Mouse (Mus musculus): ENCODE data around the gene Dgkh.
A peak's percentile ranks its signal among the peaks of the same experiment; 100 is the strongest.
"Not testable (repeated sequence)": the region's sequence is repeated elsewhere in the genome, so short reads cannot be mapped to it uniquely, and the experiment has no call there.

The Dgkh gene

GRCm38 (mm10) chr14:78627516-78628275 lies 104.9 kb downstream of the Dgkh start:
- no peak for DNase-seq (ENCODE audit: low read depth)

DNA sequence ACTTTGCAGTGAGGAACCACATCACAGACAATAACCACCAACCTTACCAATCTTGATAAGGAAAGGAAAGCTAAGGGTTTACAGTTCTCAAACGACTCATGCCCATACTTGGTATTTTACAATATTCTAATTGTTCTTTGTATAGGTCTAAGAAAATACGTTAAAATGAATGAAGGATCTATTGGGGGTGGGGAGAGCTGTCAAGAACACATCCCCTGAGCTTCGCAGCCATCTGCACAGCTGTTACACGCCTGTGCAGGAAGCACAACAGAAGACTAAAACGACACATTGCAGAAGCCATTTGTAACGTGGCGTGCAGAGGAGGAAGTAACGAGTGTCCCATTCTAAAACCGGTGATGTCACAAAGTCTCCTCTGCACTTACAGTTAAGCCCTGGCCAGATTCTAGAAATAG lies 113.7 kb downstream of the Dgkh start:
- DNase-seq (ENCODE audit: low read depth), result no peak

DNA sequence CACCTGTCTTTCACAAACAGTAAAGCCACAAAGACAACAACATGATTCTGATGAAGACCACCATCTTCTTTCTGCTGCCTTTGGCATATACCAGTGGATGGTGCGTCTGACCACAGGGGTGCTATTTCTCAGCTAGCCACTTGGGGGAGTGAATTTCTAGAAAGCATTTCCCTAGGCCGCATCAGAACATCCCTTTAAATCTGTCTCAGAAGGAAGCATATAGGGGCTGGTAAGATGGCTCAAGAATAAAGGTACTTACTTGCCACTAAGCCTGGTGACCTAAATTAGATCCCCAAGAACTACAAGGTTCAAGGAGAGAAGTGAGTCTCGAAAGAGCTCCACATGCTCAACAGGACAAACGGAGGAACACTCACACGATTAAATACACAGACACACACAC lies 119.0 kb downstream of the Dgkh start:
- DNase-seq (ENCODE audit: low read depth), result no peak

DNA sequence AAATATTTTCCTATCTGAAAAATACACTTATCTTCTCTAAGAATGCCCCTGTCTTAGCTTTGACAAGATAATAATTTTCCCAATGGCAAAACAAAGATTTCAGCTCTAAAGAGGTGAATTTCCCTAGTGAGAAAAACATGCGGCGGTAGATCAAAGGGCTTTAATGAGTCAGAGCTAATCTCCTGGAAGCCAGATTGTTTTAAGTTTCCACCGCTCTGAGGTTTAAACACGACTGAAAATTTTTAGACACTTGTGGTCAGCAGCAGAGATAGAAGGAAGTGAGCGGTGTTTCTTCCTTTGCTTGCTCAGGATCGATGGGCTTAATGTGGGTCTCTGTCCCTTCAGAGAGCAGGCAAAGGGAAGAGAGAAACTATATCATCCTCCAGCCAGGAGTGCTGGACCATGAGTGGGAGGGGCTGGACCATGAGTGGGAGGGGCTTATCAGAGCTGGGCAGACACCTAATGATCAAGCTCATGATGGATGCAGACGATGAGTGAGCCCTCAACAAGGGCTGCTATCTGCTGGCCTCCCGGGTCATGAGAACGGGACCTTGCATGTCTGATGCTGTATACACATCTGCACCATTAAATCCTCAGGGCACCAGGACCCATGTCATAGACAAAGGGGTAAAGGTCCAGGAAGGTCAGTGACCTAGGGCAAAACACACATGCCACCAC lies 120.3 kb downstream of the Dgkh start:
- DNase-seq (ENCODE audit: low read depth), result no peak

DNA sequence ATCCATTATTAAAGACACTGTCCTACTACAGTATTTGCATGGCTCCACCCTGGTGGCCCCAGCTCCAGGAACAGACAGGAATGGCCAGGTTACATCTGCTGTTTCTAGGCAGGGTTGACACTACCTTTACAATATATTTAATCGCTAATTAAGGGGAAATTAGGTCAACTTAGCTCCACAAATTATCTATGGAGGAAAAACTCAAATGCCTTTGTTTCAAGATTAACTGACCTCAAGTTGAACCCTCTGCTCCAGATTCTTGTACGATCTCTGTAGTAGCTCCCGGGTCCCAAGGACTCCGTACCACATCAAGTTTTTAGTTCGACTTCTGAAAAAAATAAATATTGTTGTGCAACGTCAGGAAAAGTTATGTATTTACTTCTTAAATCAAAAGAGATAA lies 137.7 kb downstream of the Dgkh start:
- DNase-seq (ENCODE audit: low read depth), result no peak

DNA sequence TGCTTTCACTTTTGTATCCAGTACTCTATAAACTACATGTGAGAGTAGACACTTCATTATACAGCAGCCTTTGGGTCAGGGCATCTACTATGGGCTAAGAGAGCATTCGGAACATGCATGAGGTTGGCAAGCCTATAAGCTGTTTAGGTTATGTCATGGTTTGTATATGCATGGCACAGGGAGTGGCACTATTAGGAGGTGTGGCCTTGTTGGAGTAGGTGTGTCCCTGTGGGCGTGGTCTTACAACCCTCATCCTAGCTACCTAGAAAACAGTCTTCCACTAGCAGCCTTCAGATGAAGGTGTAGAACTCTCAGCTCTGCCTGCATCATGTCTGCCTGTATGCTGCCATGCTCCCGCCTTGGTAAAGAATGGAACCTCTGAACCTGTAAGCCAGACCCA lies 139.6 kb downstream of the Dgkh start:
- peak; percentile 6 for DNase-seq (ENCODE audit: low read depth)

DNA sequence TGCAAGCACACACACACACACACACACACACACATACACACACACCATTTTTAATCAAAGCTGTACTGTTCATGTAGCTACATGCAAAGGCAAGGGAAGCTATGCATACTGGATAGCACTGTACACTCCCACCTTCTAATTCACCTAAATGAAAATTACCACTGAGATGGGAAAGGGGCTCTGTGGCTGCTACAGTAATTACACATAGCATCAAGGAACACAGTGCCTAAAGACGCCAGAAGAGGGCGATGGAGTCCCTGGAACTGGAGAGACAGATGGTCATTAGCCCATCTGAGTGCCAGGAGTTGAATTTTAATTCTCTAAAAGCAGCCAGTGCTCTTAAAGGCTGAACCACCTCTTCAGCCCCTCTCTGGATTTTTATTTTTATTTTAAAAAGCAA lies 142.2 kb downstream of the Dgkh start:
- peak; percentile 3 for DNase-seq (ENCODE audit: low read depth)

DNA sequence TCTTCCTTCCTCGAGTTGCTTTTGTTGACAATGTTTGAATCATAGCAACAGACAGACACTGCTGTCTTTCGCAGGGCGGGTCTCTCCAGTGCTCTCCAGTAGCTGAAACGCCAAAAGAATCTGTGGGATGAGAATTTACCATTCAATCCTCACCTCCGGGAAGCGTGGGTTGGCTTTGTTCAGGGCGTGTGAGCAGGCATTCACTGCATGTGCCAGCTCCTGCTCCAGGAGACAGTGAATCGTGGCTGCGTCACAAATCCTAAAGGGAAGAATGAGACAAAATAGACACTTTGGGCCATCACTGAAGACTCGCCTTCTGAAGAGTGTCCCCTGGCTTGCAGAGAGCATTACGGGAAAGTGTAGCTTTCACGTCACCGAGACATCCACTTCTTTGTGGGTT lies 148.4 kb downstream of the Dgkh start:
- no peak for DNase-seq (ENCODE audit: low read depth)

DNA sequence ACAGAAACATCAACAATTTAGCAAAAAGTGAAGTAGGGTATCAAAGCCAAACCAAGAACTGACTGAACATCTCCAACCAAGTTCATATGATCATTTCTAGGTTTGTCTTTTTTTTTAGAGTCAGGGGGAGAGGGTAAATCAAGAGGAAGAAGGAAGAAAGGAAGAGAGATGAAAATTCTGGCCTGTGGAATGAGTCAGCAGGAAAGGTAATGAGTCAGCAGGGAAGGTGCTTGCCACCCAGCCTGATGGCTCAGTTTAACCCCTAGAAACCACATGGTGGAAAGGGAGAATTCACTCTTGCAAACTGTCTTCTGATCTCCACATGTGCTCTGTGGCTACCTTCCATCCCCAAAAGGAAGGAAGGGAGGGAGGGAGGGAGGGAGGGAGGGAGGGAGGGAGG lies 149.4 kb downstream of the Dgkh start:
- no peak for DNase-seq (ENCODE audit: low read depth)

DNA sequence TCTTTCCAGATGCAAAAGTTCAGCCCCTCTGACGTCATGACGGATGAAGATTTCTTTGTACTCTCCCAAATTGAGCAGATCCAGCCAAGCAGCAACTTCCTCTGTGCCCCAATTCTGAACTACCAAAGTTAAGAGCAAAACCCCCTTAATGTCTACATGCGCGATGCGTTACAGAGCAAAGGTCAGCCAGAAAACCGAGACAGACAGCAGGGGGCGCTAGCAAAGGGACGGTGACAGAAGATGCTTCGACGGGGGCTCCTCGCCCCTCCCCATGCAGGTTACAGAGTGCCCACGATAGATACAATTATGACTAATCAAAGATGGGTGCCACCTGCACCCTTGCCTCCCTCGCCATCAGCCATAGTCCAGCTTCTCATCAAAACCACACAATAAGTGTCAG lies 156.7 kb downstream of the Dgkh start:
- no peak for DNase-seq (ENCODE audit: low read depth)

- DNase-seq (ENCODE audit: low read depth), result no peak
Observed at GRCm38 (mm10) chr14:78568410-78568809, 164.2 kb downstream of the Dgkh start.

GRCm38 (mm10) chr14:78566431-78566830 lies 166.1 kb downstream of the Dgkh start:
- no peak for DNase-seq (ENCODE audit: low read depth)

DNA sequence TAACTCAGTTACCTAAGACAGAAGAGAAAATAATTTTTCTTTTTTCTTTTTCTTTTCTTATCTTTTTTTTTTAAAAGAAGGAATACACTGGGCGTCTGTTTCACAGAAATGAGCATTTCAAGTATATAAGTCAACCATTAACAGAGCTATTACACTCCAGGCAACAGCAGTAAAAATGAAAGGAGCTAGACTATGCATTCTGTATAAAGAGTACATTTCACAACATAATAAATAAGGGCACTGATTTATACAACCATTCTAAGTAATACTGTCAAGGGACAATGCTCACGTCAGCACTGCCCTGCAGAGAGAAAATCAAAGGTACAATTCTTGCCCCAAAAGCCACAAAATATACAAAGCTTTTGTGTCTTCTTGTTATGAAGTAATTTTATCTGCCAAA lies 168.3 kb downstream of the Dgkh start:
- DNase-seq (ENCODE audit: low read depth), result no peak

DNA sequence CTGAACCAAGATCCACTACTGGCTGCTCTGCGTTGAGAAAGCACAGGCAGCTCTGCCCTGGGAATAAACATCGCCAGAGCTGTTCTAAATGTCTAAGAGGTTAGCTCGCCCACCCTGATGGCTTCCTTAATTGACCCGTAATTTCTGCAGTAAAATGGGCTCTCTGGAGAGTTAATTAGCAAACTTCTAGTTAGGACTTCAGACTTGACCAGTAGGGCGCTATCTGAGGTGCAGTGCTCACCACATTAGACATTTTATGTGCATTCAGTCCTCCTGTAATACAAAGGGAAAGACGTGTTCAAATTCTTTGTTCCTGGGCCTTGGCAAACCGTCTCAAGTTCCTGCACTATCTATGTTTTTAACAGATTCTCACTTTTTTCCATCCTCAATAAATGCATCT lies 169.4 kb downstream of the Dgkh start:
- DNase-seq (ENCODE audit: low read depth), result no peak

GRCm38 (mm10) chr14:78562121-78562520 lies 170.5 kb downstream of the Dgkh start:
- DNase-seq (ENCODE audit: low read depth), result no peak

DNA sequence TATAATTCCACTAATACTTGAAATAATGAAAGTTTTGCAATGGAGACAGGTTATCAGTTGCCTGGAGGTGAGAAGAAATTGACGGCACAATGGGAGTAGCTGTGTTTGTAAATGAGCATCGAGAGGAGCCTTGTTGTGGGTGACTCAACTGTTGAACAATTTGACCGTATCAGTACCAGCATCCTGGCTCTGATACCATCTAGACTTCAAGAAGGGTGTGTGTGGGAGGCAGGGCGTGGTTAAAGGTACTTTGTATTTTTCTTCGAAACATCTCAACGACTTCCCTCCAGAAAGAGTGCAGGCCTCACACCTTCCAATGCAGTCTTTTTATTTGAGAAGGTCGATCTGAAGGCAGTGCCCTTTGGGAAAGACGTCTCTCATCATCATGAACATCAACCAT lies 173.5 kb downstream of the Dgkh start:
- no peak for DNase-seq (ENCODE audit: low read depth)

DNA sequence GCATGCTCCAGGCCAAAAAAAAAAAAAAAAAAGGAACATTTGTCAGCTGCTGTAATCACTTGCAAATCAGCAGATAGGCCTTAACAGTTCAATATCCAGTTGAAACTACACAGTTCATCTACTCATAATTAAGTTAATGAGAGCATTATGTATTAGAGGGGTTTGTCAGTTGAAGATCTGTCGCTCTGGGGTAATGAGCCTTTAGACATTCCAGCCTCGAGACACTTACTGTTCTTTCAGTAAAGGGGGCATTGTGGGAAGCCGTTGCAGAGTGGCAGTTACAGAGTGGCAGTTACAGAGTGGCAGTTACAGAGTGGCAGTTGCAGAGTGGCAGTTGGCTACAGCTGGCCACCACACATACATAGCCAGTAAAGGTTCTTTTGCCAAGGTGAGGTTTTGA lies 177.7 kb downstream of the Dgkh start:
- DNase-seq (ENCODE audit: low read depth), result not testable (repeated sequence)

GRCm38 (mm10) chr14:78553661-78554060 lies 178.9 kb downstream of the Dgkh start:
- no peak for DNase-seq (ENCODE audit: low read depth)

DNA sequence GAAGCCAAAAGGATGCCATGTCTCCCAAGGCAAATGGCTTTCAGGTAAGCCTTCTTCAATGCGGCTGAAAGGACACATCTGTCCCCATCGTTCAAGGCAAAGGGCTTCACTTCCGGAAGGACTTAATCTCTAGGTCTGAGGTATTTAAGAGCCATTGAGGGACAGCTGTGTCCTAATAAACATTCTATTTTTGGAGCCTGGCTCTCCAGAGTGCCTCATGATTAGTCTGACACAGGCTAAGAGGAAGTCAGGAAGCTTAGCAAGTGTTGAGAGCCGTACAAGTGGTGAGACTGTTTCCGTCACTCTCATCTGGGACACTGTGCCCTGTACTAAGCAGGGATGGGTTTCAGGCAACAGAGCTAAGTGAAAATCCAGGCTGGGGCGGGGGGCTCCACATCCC lies 183.8 kb downstream of the Dgkh start:
- no peak for DNase-seq (ENCODE audit: low read depth)

DNA sequence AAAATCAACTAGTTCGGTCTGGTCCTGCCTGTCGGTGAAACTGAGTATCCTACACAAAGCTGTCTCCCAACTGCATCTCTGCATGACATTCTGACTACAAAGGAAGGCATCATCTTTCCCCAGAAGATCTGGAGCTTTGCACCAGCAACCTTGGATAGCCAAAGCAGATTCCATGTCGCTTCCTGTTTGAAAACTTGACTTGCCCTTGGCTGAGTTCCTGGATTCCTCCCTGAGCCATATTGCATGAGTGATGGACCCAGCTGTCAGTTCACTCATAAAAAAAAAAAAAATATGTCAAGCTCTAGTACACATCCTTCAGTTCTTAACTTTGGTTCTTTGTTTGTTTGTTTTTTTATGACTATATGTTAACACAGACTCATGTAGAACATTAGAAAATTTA lies 191.3 kb downstream of the Dgkh start:
- no peak for DNase-seq (ENCODE audit: low read depth)

DNA sequence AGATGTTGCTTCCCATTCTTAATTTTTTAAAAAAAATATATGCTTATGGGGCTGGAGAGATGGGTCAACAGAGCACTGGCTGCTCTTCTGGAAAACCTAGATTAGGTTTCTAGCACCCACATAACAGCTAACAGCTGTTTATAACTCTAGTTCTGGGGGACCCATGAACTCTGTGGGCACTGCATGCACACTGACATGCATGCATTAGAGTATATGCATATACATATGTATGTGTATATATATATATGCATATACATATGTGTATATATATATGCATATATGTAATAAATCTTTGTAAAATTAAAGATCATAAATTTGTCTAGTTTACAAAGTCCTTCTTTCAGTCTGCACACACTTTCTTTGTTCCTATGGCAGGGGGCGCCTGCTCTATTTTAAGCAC lies 192.8 kb downstream of the Dgkh start:
- no peak for DNase-seq (ENCODE audit: low read depth)

- no peak for DNase-seq (ENCODE audit: low read depth)
Observed at GRCm38 (mm10) chr14:78538572-78539320, 193.8 kb downstream of the Dgkh start.

- no peak for DNase-seq (ENCODE audit: low read depth)
Observed at GRCm38 (mm10) chr14:78537551-78537950, 195.0 kb downstream of the Dgkh start.
